Mouse (Mus musculus) hindbrain, postnatal 0 days (tissue): ENCODE results near the gene Mlx. TPM values are rescaled to one million over a fixed set of nuclear protein-coding genes. Genes with fewer than 3 reads are reported as not detected.
A peak's percentile ranks its signal among the peaks of the same experiment; 100 is the strongest.

ENCODE experiments used
- ATAC-seq: fragments of 200-750 bp; cut with Nextera tagmentation; 2 replicates; pipeline ENCODE4 v1.8.0; 2017; ENCODE audit warnings: mild to moderate bottlenecking, moderate TSS enrichment, moderate library complexity
- DNase-seq: peaks from one replicate; pipeline ENCODE4 v3.0.0-alpha.2; 2015; ENCODE audit warnings: low spot score
- H3K27ac ChIP-seq: fragments of 300-500 bp; sonication (generic); 2 replicates; pipeline ENCODE4 v1.5.1; 2014; ENCODE audit warnings: mild to moderate bottlenecking
- H3K27me3 ChIP-seq: fragments of 300-500 bp; sonication (generic); 2 replicates; pipeline ENCODE4 v1.6.1; 2014; ENCODE audit warnings: low read length, mixed read lengths; ENCODE audit not compliant: insufficient read depth
- H3K36me3 ChIP-seq: fragments of 300-500 bp; sonication (generic); 2 replicates; pipeline ENCODE4 v1.6.1; 2014; ENCODE audit warnings: low read length, mixed read lengths; ENCODE audit not compliant: insufficient read depth
- H3K4me1 ChIP-seq: fragments of 300-500 bp; sonication (generic); 2 replicates; pipeline ENCODE4 v1.6.1; 2014; ENCODE audit warnings: antibody characterized with exemption, low read length, mixed read lengths; ENCODE audit not compliant: insufficient read depth
- H3K4me2 ChIP-seq: fragments of 300-500 bp; sonication (generic); 2 replicates; pipeline ENCODE4 v1.6.1; 2014; ENCODE audit warnings: low read depth, mild to moderate bottlenecking, low read length, moderate library complexity, mixed read lengths
- H3K4me3 ChIP-seq: fragments of 300-500 bp; sonication (generic); 2 replicates; pipeline ENCODE4 v1.5.1; 2014; ENCODE audit warnings: low read length
- H3K9ac ChIP-seq: fragments of 300-500 bp; sonication (generic); replicated peaks from 2 replicates; pipeline ENCODE4 v1.6.1; 2014; ENCODE audit warnings: mild to moderate bottlenecking, low read length, moderate library complexity, mixed read lengths
- H3K9me3 ChIP-seq: fragments of 300-500 bp; sonication (generic); 2 replicates; pipeline ENCODE4 v1.6.1; 2016; ENCODE audit warnings: low read length, mixed read lengths
- CTCF ChIP-seq: IDR thresholded peaks from 2 replicates; pipeline ENCODE4 v1.5.1; 2016; ENCODE audit warnings: antibody characterized with exemption, control low read depth, low read depth
- WGBS: fragments of 180-500 bp; shearing (Covaris S2); extraction: QIAGEN DNeasy Blood & Tissue Kit; methylation state at CpG from one replicate; pipeline ENCODE4 v1.1.7; 2014; 5-methylcytosine and 5-hydroxymethylcytosine counted together
- microRNA-seq, 2 experiments: library from miRNA; unstranded; fragments of <30 nt; microRNA quantifications; one replicate each; pipeline ENCODE4; 2016
- polyA plus RNA-seq: library from polyadenylated mRNA; unstranded; fragments of >200 nt; fragmentation: Nextera tagmentation; extraction: Ambion mirVana; gene quantifications from 2 replicates; pipeline ENCODE4 v1.2.1, GENCODE M21; 2015
- total RNA-seq: library from RNA; depleted of rRNA; stranded (reverse); fragments of >200 nt; gene quantifications from 2 replicates; pipeline ENCODE4 v1.2.3, GENCODE M21; 2014; rRNA removed

Gene Mlx
- total and polyA plus RNA-seq, 2 experiments from 2014 or later, result 42.2 to 58.3 TPM

DNA sequence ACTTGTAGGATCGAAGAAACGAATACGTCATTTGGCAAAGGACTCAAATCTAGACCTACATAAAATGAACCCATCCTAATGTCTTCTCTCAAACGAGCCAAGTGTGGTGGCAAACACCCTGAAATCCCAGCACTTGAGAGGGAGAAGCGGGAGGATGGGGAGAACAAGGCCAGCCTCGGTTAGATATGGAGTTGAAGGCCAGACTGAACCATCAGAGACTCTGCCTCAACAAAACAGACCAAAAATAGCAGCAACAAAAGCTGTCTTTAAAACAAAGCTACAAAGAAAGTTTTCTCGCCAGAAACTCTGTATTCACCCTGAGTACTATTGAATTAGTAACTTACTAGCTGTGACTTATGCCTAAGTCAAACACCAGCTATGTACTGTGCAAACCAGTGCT is 49.9 kb downstream of the Mlx start:
- no peak for DNase-seq
- Histone ChIP-seq H3K4me2 (no peak overlapping the region), H3K9me3 (no peaks in the 10 kb centered on the region), H3K27me3 (no peaks in the 10 kb centered on the region), H3K27ac (no peak overlapping the region), H3K9ac (no peak overlapping the region), H3K4me1 (no peaks in the 10 kb centered on the region), H3K4me3 (no peak overlapping the region), H3K36me3 (no peaks in the 10 kb centered on the region)
- no peak for TF ChIP-seq CTCF
- WGBS, result 77% methylated on average over 7 of the region's 7 CpGs
- no peak for ATAC-seq

- ATAC-seq, result peak; percentile 80
- Histone ChIP-seq H3K4me3 (0 out of 2 replicates have a peak overlapping the region, but pooled peaks have one; percentile 3), H3K27ac (peak overlapping the region; percentile 55), H3K27me3 (no peaks in the 10 kb centered on the region), H3K4me1 (peaks cover 3% of the 10 kb centered on the region; the same call in 1 of the 2 replicates), H3K9me3 (no peaks in the 10 kb centered on the region), H3K9ac (no peak overlapping the region), H3K36me3 (no peaks in the 10 kb centered on the region), H3K4me2 (peak overlapping the region; percentile 13)
- 23% methylated on average over 15 of the region's 15 CpGs for WGBS
- DNase-seq, result peak; percentile 69
- 0 out of 2 replicates have a peak, but pooled peaks have one; percentile 2 for TF ChIP-seq CTCF
These were observed 51.6 kb downstream of the Mlx start for GRCm38 (mm10) chr11:101138536-101139181.

DNA sequence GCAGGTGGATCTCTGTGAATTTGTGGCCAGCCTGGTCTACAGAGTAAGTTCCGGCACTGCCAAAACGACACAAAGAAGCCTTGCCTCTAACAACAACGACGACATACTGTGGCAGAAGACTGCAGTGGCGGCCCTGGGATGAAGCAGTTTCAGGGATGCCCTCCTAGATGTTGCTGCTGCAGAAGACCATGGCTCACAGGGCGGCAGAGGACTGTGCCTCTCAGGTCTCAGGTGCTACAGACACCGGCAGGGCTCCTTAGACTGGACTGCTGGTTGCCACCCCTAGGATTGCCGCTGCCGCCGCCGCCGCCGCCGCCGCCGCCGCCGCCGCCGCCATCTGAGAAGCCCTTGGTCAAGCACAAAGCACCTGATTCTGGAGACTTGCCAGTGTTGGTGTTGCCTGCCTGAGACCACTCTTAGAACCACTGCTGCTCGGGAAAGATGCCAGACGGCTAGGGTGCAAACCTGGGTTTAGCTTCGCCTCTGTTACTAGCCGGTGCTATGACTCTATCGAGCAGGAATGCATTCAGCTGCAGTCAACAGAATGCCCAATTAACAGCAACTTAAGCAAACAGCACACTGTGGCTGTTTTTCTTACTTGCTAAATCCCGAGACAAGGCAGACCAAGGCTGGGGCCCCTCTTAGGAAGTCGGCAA is 53.2 kb downstream of the Mlx start:
- H3K4me2 ChIP-seq, result peak overlapping the region; percentile 48
- TF ChIP-seq CTCF, result no peak
- ATAC-seq, result no peak
- no peaks in the 10 kb centered on the region for H3K27me3 ChIP-seq
- 0 out of 2 replicates have a peak overlapping the region, but pooled peaks have one; percentile 28 for H3K9ac ChIP-seq
- DNase-seq, result peak; percentile 49
- H3K36me3 ChIP-seq, result no peaks in the 10 kb centered on the region
- H3K9me3 ChIP-seq, result no peaks in the 10 kb centered on the region
- H3K4me1 ChIP-seq, result peaks cover 5% of the 10 kb centered on the region; the same call in 1 of the 2 replicates
- peak overlapping the region; percentile 41; the same call in 1 of the 2 replicates for H3K27ac ChIP-seq
- WGBS, result 40% methylated on average over 27 of the region's 27 CpGs
- H3K4me3 ChIP-seq, result peak overlapping the region; percentile 19; the same call in 1 of the 2 replicates

DNA sequence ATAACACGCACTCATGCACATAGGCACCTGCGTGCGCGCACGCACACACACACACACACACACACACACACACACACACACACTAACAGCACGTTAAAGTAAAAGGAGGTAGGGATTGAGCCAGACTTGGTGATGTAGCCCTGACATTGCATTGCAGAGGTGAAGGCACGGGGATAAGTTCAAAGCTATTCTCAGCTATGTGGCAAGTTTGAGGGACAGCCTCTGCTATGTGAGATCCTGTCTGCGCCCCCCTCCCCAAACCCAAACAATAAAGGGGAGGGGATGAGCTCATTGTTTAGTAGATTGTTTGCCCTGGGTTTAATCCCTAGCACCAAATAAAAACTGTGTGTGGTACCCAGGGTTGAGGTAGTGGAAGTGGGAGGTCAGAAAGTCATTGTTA is 54.0 kb downstream of the Mlx start:
- Histone ChIP-seq H3K36me3 (no peaks in the 10 kb centered on the region), H3K9me3 (no peaks in the 10 kb centered on the region), H3K4me1 (peaks cover 5% of the 10 kb centered on the region; the same call in 1 of the 2 replicates), H3K4me3 (no peak overlapping the region), H3K4me2 (no peak overlapping the region), H3K27ac (no peak overlapping the region), H3K27me3 (no peaks in the 10 kb centered on the region), H3K9ac (no peak overlapping the region)
- WGBS, result 81% methylated on average over 8 of the region's 8 CpGs
- no peak for ATAC-seq
- DNase-seq, result no peak
- TF ChIP-seq CTCF, result no peak

Small RNAs within 50 kb of the gene (microRNA-seq; reads per million reads assigned to microRNA genes)
- gene Gm27626, result 0 reads per million in 2 experiments

Other genes with a start within 250 kb of the Mlx start
- 21.8 and 25.0 TPM in 2 replicates for gene Stat5b, start 236.6 kb upstream of the Mlx start, total RNA-seq
- 12.5 and 12.8 TPM in 2 replicates for gene Stat5b, start 236.6 kb upstream of the Mlx start, polyA plus RNA-seq
- 4.1 and 5.5 TPM in 2 replicates for gene Stat5a, start 227.9 kb upstream of the Mlx start, total RNA-seq
- 2.5 and 3.3 TPM in 2 replicates for gene Stat5a, start 227.9 kb upstream of the Mlx start, polyA plus RNA-seq
- 49.7 and 56.2 TPM in 2 replicates for gene Stat3, start 147.7 kb upstream of the Mlx start, total RNA-seq
- gene Stat3, start 147.7 kb upstream of the Mlx start, polyA plus RNA-seq, result 41.4 and 43.4 TPM in 2 replicates
- gene Cavin1, start 116.4 kb upstream of the Mlx start, total RNA-seq, result 19.7 and 26.3 TPM in 2 replicates
- 48.6 and 50.2 TPM in 2 replicates for gene Cavin1, start 116.4 kb upstream of the Mlx start, polyA plus RNA-seq
- 213 and 222 TPM in 2 replicates for gene Atp6v0a1, start 77.8 kb upstream of the Mlx start, total RNA-seq
- 162 and 181 TPM in 2 replicates for gene Atp6v0a1, start 77.8 kb upstream of the Mlx start, polyA plus RNA-seq
- 23.1 and 23.8 TPM in 2 replicates for gene Naglu, start 17.3 kb upstream of the Mlx start, total RNA-seq
- 15.3 and 17.0 TPM in 2 replicates for gene Naglu, start 17.3 kb upstream of the Mlx start, polyA plus RNA-seq
- 0.16 and 0.22 TPM in 2 replicates for gene Hsd17b1, start 8.9 kb upstream of the Mlx start, total RNA-seq
- gene Hsd17b1, start 8.9 kb upstream of the Mlx start, polyA plus RNA-seq, result not detected in 2 replicates
- gene Coasy, start 4.7 kb upstream of the Mlx start, total RNA-seq, result 45.7 and 53.2 TPM in 2 replicates
- 34.5 and 35.1 TPM in 2 replicates for gene Coasy, start 4.7 kb upstream of the Mlx start, polyA plus RNA-seq
- gene Psmc3ip, start 8.2 kb downstream of the Mlx start, total RNA-seq, result 2.9 and 5.5 TPM in 2 replicates
- 16.3 and 17.5 TPM in 2 replicates for gene Psmc3ip, start 8.2 kb downstream of the Mlx start, polyA plus RNA-seq
- gene Retreg3, start 32.6 kb downstream of the Mlx start, total RNA-seq, result 56.8 and 68.4 TPM in 2 replicates
- gene Retreg3, start 32.6 kb downstream of the Mlx start, polyA plus RNA-seq, result 23.4 and 24.7 TPM in 2 replicates
- 59.3 and 68.3 TPM in 2 replicates for gene Tubg1, start 32.7 kb downstream of the Mlx start, total RNA-seq
- 71.5 and 72.8 TPM in 2 replicates for gene Tubg1, start 32.7 kb downstream of the Mlx start, polyA plus RNA-seq
- 29.7 and 40.8 TPM in 2 replicates for gene Tubg2, start 68.6 kb downstream of the Mlx start, total RNA-seq
- 57.7 and 62.8 TPM in 2 replicates for gene Tubg2, start 68.6 kb downstream of the Mlx start, polyA plus RNA-seq
- 25.4 and 28.9 TPM in 2 replicates for gene Cntnap1, start 83.2 kb downstream of the Mlx start, total RNA-seq
- 5.8 and 6.5 TPM in 2 replicates for gene Cntnap1, start 83.2 kb downstream of the Mlx start, polyA plus RNA-seq
- gene Plekhh3, start 84.1 kb downstream of the Mlx start, total RNA-seq, result 26.7 and 32.3 TPM in 2 replicates
- 8.8 TPM in 2 replicates for gene Plekhh3, start 84.1 kb downstream of the Mlx start, polyA plus RNA-seq
- 0.16 and 0.43 TPM in 2 replicates for gene Ccr10, start 88.2 kb downstream of the Mlx start, total RNA-seq
- gene Ccr10, start 88.2 kb downstream of the Mlx start, polyA plus RNA-seq, result 0.88 and 1.0 TPM in 2 replicates
- 26.7 and 27.6 TPM in 2 replicates for gene Ezh1, start 139.2 kb downstream of the Mlx start, total RNA-seq
- gene Ezh1, start 139.2 kb downstream of the Mlx start, polyA plus RNA-seq, result 20.1 and 22.2 TPM in 2 replicates
- gene Ramp2, start 158.8 kb downstream of the Mlx start, total RNA-seq, result 66.1 and 72.7 TPM in 2 replicates
- gene Ramp2, start 158.8 kb downstream of the Mlx start, polyA plus RNA-seq, result 108 and 111 TPM in 2 replicates
- 66.1 and 82.1 TPM in 2 replicates for gene Vps25, start 166.4 kb downstream of the Mlx start, total RNA-seq
- gene Vps25, start 166.4 kb downstream of the Mlx start, polyA plus RNA-seq, result 134 and 137 TPM in 2 replicates
- 1.5 and 2.5 TPM in 2 replicates for gene Wnk4, start 173.3 kb downstream of the Mlx start, total RNA-seq
- 6.5 and 8.0 TPM in 2 replicates for gene Wnk4, start 173.3 kb downstream of the Mlx start, polyA plus RNA-seq
- 0.10 TPM in 1 of 2 replicates, not detected in the other for gene Cntd1, start 191.7 kb downstream of the Mlx start, total RNA-seq
- 0.66 and 0.89 TPM in 2 replicates for gene Cntd1, start 191.7 kb downstream of the Mlx start, polyA plus RNA-seq
- gene Coa3, start 191.8 kb downstream of the Mlx start, total RNA-seq, result 146 and 154 TPM in 2 replicates
- 214 and 225 TPM in 2 replicates for gene Coa3, start 191.8 kb downstream of the Mlx start, polyA plus RNA-seq
- 71.1 and 95.3 TPM in 2 replicates for gene Becn1, start 215.0 kb downstream of the Mlx start, total RNA-seq
- 140 and 145 TPM in 2 replicates for gene Becn1, start 215.0 kb downstream of the Mlx start, polyA plus RNA-seq
- gene Psme3, start 228.9 kb downstream of the Mlx start, total RNA-seq, result 68.3 and 71.1 TPM in 2 replicates
- 78.2 and 83.9 TPM in 2 replicates for gene Psme3, start 228.9 kb downstream of the Mlx start, polyA plus RNA-seq
- 3.8 and 4.1 TPM in 2 replicates for gene Aoc2, start 237.8 kb downstream of the Mlx start, total RNA-seq
- gene Aoc2, start 237.8 kb downstream of the Mlx start, polyA plus RNA-seq, result 0.59 and 0.63 TPM in 2 replicates
- gene Aoc3, start 243.3 kb downstream of the Mlx start, total RNA-seq, result 0.36 and 0.47 TPM in 2 replicates
- 0.10 and 0.16 TPM in 2 replicates for gene Aoc3, start 243.3 kb downstream of the Mlx start, polyA plus RNA-seq